Mouse (Mus musculus) kidney, postnatal 0 days (tissue): ENCODE measurements around the gene Tstd2. TPM values are rescaled to one million over a fixed set of nuclear protein-coding genes. Genes with fewer than 3 reads are reported as not detected.
A peak's percentile ranks its signal among the peaks of the same experiment; 100 is the strongest.

Source experiments
- ATAC-seq: fragments of 200-750 bp; cut with Nextera tagmentation; replicated peaks from 2 replicates; pipeline ENCODE4 v1.8.0; 2017; ENCODE audit warnings: low read depth, moderate number of reproducible peaks, moderate TSS enrichment, moderate library complexity; ENCODE audit not compliant: low FRiP score
- DNase-seq: peaks from one replicate; pipeline ENCODE4 v3.0.0-alpha.2; 2016; ENCODE audit warnings: low spot score
- H3K27ac ChIP-seq: fragments of 300-500 bp; sonication (generic); 2 replicates; pipeline ENCODE4 v1.5.1; 2014; ENCODE audit warnings: mild to moderate bottlenecking
- H3K27me3 ChIP-seq: fragments of 300-500 bp; sonication (generic); 2 replicates; pipeline ENCODE4 v1.6.1; 2014; ENCODE audit warnings: low read length, mixed read lengths; ENCODE audit not compliant: insufficient read depth
- H3K36me3 ChIP-seq: fragments of 300-500 bp; sonication (generic); 2 replicates; pipeline ENCODE4 v1.6.1; 2014; ENCODE audit warnings: low read length, mixed read lengths; ENCODE audit not compliant: insufficient read depth
- H3K4me1 ChIP-seq: fragments of 300-500 bp; sonication (generic); replicated peaks from 2 replicates; pipeline ENCODE4 v1.6.1; 2014; ENCODE audit warnings: antibody characterized with exemption, low read length, mixed read lengths; ENCODE audit not compliant: insufficient read depth
- H3K4me2 ChIP-seq: fragments of 300-500 bp; sonication (generic); 2 replicates; pipeline ENCODE4 v1.6.1; 2014; ENCODE audit warnings: mild to moderate bottlenecking, low read length, moderate library complexity, mixed read lengths
- H3K4me3 ChIP-seq: fragments of 300-500 bp; sonication (generic); replicated peaks from 2 replicates; pipeline ENCODE4 v1.5.1; 2014; ENCODE audit warnings: low read depth, low read length
- H3K9ac ChIP-seq: fragments of 300-500 bp; sonication (generic); 2 replicates; pipeline ENCODE4 v1.6.1; 2014; ENCODE audit warnings: low read depth, low read length
- H3K9me3 ChIP-seq: fragments of 300-500 bp; sonication (generic); replicated peaks from 2 replicates; pipeline ENCODE4 v1.6.1; 2016; ENCODE audit warnings: low read length, inconsistent platforms, mixed read lengths
- CTCF ChIP-seq: IDR thresholded peaks from 2 replicates; pipeline ENCODE4 v1.5.1; 2016; ENCODE audit warnings: antibody characterized with exemption, low read depth, mild to moderate bottlenecking, moderate library complexity
- WGBS: fragments of 180-500 bp; shearing (Covaris S2); extraction: QIAGEN DNeasy Blood & Tissue Kit; methylation state at CpG from one replicate; pipeline ENCODE4 v1.1.7; 2014; 5-methylcytosine and 5-hydroxymethylcytosine counted together
- polyA plus RNA-seq: library from polyadenylated mRNA; unstranded; fragments of >200 nt; fragmentation: Nextera tagmentation; extraction: Ambion mirVana; gene quantifications from 2 replicates; pipeline ENCODE4 v1.2.1, GENCODE M21; 2015

The Tstd2 gene
- polyA plus RNA-seq, 1 experiment from 2014 or later: 23.5 TPM

DNA sequence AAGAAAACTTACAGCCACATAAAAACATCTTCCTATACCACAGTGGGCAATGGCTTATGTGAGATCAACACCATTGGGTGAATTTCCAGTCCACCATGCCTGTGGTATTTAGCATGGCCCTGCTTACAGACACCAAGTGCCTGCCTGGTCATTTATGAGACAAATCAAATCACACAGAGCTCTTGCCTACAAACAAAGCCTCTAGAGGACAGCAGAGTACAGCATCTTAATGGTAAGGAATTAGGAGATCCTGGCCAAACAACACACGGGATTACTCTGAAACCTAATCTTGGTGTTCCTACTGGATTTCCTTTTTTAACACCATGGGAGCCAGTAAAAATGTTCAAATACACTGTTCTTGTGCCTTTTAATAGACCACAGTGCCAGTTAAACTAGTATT is 23.2 kb downstream of the Tstd2 start:
- no peak for ATAC-seq
- H3K4me1 ChIP-seq: no peaks in the 10 kb centered on the region
- peak; percentile 26; the same call in 1 of the 2 replicates for TF ChIP-seq CTCF
- no peak overlapping the region for H3K9ac ChIP-seq
- H3K4me2 ChIP-seq: no peak overlapping the region
- no peak overlapping the region for H3K4me3 ChIP-seq
- WGBS: 38% methylated on average over 1 of the region's 1 CpGs
- H3K36me3 ChIP-seq: peaks cover 57% of the 10 kb centered on the region
- no peaks in the 10 kb centered on the region for H3K9me3 ChIP-seq
- H3K27ac ChIP-seq: no peak overlapping the region
- DNase-seq: no peak
- H3K27me3 ChIP-seq: no peaks in the 10 kb centered on the region

DNA sequence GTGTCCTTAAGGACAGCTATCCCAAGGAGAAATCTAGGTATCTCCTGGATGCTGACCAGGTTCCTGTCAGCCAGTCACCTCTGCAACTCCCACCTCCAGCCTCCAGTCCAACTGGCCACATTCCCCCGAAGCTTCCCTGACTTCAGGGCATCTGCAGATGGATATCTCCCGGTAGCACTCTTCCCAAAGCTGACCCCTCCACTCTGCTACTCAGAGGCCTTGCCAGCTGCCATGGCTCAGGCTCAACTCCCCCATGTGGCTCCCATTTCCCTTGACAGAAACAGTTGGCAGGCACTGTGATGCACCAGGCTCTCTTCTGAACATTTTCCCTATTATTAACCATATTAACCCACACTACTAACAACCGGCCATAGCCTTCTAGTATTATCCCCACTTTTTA is 27.1 kb downstream of the Tstd2 start:
- Histone ChIP-seq H3K4me3 (no peak overlapping the region), H3K27me3 (no peaks in the 10 kb centered on the region), H3K4me1 (no peaks in the 10 kb centered on the region), H3K4me2 (no peak overlapping the region), H3K27ac (no peak overlapping the region), H3K9ac (no peak overlapping the region), H3K36me3 (peaks cover 21% of the 10 kb centered on the region), H3K9me3 (no peaks in the 10 kb centered on the region)
- DNase-seq (no peak), ATAC-seq (no peak)
- WGBS: 36% methylated on average over 3 of the region's 3 CpGs
- TF ChIP-seq CTCF: no peak

GRCm38 (mm10) chr4:46110084-46110483 is 28.4 kb downstream of the Tstd2 start:
- Histone ChIP-seq H3K9ac (no peak overlapping the region), H3K27me3 (no peaks in the 10 kb centered on the region), H3K9me3 (no peaks in the 10 kb centered on the region), H3K4me1 (no peaks in the 10 kb centered on the region), H3K4me2 (no peak overlapping the region), H3K4me3 (no peak overlapping the region), H3K36me3 (peaks cover 12% of the 10 kb centered on the region), H3K27ac (no peak overlapping the region)
- no peak for DNase-seq
- no peak for TF ChIP-seq CTCF
- ATAC-seq: no peak
- 62% methylated on average over 8 of the region's 8 CpGs for WGBS

DNA sequence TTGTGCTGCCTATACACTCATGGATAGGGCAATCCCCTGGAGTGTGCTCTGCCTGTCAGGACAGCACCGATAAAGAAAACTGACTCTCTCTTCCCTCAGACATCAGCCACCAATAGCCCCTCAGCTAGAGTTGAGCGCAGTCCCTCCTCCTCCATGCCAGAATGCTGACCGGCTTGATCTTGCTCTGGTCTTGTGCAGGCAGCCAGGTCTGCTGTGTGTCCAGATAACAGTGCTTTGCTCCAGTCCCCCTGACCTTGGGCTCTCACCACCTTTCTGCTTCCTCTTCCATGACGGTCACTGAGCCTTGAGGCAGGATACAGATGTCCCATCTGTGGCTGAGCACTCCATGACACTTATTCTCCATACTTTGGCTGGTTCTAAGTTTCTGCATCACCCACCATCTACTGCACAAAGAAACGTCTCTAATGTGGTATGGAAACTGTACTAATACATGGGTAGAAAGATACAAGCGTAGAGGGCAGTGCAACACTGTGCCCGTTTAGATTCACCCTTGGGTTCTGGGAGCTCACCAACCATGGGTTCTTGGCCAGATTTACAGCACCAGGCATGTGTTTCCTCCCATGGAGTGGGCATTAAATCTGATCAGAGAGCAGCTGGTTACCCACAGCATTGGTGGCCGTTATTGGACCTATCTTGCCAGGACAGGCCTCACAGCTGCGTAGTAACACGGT is 36.3 kb downstream of the Tstd2 start:
- Histone ChIP-seq H3K9me3 (no peaks in the 10 kb centered on the region), H3K4me2 (no peak overlapping the region), H3K27ac (no peak overlapping the region), H3K4me1 (peaks cover 6% of the 10 kb centered on the region), H3K36me3 (no peaks in the 10 kb centered on the region), H3K27me3 (no peaks in the 10 kb centered on the region), H3K4me3 (no peak overlapping the region), H3K9ac (no peak overlapping the region)
- DNase-seq: no peak
- no peak for ATAC-seq
- WGBS: 86% methylated on average over 10 of the region's 10 CpGs
- no peak for TF ChIP-seq CTCF

- Histone ChIP-seq H3K27ac (peak overlapping the region; percentile 73; the same call in 1 of the 2 replicates), H3K4me2 (no peak overlapping the region)
- ATAC-seq: peak; percentile 65; the same call in 1 of the 2 replicates
Measured at GRCm38 (mm10) chr4:46101211-46101711, 37.2 kb downstream of the Tstd2 start.

GRCm38 (mm10) chr4:46100539-46100938 is 38.0 kb downstream of the Tstd2 start:
- no peaks in the 10 kb centered on the region for H3K36me3 ChIP-seq
- DNase-seq (peak; percentile 59), ATAC-seq (peak; percentile 55)
- H3K4me3 ChIP-seq: no peak overlapping the region
- H3K4me1 ChIP-seq: peaks cover 6% of the 10 kb centered on the region
- TF ChIP-seq CTCF: no peak
- no peaks in the 10 kb centered on the region for H3K27me3 ChIP-seq
- H3K27ac ChIP-seq: peak overlapping the region; percentile 73; the same call in 1 of the 2 replicates
- no peaks in the 10 kb centered on the region for H3K9me3 ChIP-seq
- H3K4me2 ChIP-seq: no peak overlapping the region
- 30% methylated on average over 7 of the region's 7 CpGs for WGBS
- no peak overlapping the region for H3K9ac ChIP-seq

More at GRCm38 (mm10) chr4:46101211-46101711, 37.2 kb downstream of the Tstd2 start:
- TF ChIP-seq CTCF: no peak
- no peak overlapping the region for H3K4me3 ChIP-seq
- H3K9me3 ChIP-seq: no peaks in the 10 kb centered on the region
- no peak overlapping the region for H3K9ac ChIP-seq
- H3K27me3 ChIP-seq: no peaks in the 10 kb centered on the region
- DNase-seq: peak; percentile 71
- WGBS: 10% methylated on average over 14 of the region's 14 CpGs
- H3K4me1 ChIP-seq: peaks cover 6% of the 10 kb centered on the region
- H3K36me3 ChIP-seq: no peaks in the 10 kb centered on the region
